Mouse (Mus musculus): ENCODE measurements at regions not wholly inside any gene's neighbourhood (a gene's known extent, or its start where the extent isn't known, plus 50 kb on each side); places are given as distances from the start of the nearest gene placed in this dataset.
"Not testable (repeated sequence)": the region's sequence is repeated elsewhere in the genome, so short reads cannot be mapped to it uniquely, and the experiment has no call there.

DNA sequence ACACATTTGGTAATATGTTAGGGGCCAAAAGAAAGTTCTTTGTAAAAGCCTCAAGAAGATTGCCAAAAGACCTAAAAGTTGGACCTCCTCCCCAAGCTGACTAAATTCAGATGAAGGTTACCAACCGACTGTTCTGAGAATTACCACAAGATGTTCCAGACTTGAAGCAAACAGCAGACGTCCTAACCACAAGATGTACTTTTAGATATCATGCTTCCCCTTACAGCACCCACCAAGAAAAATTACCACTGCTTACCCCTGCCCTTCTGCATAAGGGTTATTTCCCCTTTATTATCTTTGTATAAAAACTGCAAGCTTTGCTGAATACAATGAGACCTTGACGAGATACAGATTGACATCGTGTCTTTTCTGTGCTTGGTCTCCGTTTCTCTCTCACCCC is 121.6 kb upstream of the Cst10 start:
- no peak for DNase-seq (ENCODE audit: low spot score)

DNA sequence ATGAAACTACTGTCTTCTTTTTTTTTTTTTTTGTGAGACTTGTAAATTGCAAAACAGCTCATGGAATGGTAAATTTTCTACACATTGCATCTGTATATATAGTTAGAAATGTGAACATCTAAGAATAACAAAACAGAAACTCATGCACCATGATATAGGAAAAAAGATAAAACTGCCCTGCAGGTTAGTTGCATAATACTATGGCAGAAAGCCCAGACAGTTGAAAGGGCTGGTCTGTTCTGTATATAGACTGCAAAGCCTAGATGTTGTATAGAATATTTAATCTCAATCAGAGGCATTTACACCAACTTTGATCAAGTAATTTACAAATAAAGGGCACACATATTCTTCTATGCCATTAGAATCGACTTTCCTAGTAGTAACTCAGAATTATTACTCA is 120.7 kb upstream of the Cst10 start:
- no peak for DNase-seq (ENCODE audit: low spot score)

DNA sequence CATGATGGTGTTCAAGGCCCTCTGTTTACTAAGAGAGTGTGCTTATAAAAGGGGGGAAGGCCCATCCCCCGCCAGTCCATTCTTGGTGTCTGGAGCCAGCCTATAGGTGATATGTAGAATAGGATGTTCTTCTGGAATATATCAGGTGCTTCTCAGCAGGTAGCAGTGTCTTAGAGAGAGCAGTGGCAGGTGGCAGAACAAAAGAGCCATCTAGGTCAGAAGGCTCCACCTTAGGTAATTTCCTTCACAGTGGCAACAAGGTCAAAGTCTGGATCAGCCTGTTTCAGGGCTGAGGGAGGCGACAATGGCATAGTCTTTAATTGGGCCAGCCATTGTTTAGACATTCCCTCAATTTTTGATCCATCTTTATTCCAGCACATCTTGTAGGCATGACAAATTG is 107.9 kb upstream of the Cst10 start:
- DNase-seq (ENCODE audit: low spot score), result not testable (repeated sequence)

DNA sequence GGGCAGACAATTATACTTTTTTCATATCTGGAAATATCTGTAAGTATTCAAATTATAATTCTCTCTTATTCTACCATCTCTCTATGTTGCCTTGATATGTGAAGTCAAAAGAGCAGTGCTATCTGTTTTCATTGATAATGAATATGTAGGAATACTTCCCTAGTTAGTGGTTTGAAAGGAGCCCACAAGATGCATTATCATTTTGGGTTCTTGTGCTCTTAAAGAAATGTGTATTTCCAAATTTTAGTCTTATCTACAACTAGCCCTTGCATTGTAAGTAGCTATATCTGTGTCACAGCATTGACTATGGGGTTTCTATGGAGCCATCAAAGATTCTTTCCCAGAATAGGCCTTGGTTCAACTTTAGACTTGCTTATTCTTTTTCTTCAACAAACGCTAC is 99.3 kb upstream of the Cst10 start:
- DNase-seq (ENCODE audit: low spot score), result no peak

DNA sequence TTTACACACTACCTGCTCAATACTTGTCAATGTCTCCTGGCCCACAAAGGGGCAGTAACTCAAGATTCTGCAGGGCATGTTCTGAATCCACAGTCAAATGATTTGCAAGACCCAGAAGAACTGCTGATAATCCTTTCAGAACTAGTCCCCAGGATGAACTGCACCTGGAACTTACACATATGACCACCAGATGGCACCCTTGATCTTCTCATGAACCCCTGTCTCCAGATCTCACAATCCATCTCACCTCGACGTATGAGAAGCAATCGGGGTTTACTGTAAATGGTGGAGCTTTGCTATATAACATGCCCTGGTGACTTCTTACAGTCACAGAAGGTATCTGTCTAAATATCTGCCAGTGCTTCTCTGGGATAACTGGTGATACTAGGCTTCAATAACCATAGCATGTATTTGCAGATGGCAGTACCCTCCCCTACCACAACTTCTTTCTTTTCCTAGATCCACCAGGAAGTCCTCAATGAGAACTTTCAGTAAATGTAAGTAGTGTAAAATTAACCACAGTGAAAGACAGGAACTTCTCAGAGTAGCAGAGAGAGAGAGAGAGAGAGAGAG is 54.5 kb upstream of the Cst10 start:
- DNase-seq (ENCODE audit: low spot score), result peak; percentile 3
